Mouse (Mus musculus): Measurements from ENCODE around the gene Plod2. TPM values are rescaled to one million over a fixed set of nuclear protein-coding genes. Genes with fewer than 3 reads are reported as not detected.

Gene Plod2
- polyA plus RNA-seq (2015; fragmentation: Nextera tagmentation; extraction: Ambion mirVana) = 12.8 TPM in 2 replicates

DNA sequence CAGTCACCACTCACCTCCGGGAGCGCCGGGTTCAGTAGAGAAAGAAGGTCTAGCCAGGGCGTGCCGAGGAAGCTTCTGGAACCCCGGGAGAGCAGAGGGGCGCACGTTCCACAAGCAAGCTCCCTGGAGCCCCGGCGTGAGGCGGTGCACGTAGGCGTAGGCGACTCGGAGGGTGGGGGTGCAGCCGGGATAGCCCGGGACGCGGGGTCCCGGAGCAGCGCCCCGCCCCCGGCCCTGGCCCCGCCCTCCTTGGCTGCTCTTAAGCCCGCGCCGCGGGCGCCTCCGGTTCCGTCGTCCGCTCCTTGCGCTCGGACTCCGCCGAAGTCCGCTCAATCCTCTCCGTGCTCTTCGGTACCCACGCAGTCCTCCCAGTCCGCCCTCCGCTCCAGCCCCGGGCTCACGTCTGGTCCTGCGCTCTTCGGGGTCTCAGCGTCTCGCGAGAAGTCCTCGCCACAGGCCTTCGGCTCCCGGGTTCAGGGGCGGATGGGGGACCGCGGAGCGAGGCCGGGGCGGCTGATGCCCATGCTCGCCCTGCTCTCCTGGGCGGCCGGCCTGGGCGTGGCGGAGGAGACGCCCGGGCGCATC, at the start of gene Plod2:
TSS of gene Plod2 (plus strand) at position 247 of the 585 bp plus-strand sequence.

Other genes starting within 250 kb of the Plod2 start
- gene 1700057G04Rik, start 232.8 kb upstream of the Plod2 start, polyA plus RNA-seq (2015; fragmentation: Nextera tagmentation; extraction: Ambion mirVana) = not detected in 2 replicates
- gene Plscr4, start 84.8 kb upstream of the Plod2 start, polyA plus RNA-seq (2015; fragmentation: Nextera tagmentation; extraction: Ambion mirVana) = 4.9 and 5.7 TPM in 2 replicates

All from neural tube, postnatal 0 days (tissue).